Mouse (Mus musculus) liver, postnatal 0 days (tissue): ENCODE measurements at regions not wholly inside any gene's neighbourhood (a gene's known extent, or its start where the extent isn't known, plus 50 kb on each side); places are given as distances from the start of the nearest gene placed in this dataset.

Source experiments
- CTCF ChIP-seq: sonication (generic); IDR thresholded peaks from 2 replicates; pipeline ENCODE4 v1.5.1; 2016; ENCODE audit warnings: antibody characterized with exemption, low read depth
- EP300 ChIP-seq: IDR thresholded peaks from 2 replicates; pipeline ENCODE4 v1.6.1; 2016; ENCODE audit warnings: antibody characterized with exemption, low read depth, mild to moderate bottlenecking

DNA sequence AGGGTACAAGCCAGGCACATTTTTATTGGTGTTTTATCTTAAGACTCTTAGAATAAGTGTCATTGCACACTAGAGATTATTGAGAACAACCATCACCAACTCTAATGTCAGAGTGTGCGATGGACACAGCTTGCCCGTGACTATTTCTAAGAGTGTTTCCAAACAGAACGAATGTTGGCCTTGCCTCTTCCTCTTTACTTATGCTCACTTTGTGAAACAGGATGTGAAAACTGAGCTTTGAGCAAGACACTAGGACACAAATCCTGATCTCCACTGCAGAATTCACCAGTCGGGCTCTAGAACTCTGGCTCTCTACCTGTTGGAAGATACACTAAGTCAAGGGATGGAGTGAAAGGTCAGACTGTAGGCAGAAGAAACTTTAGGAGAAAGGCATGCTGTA is 215.3 kb downstream of the Ahr start:
- no peak for TF ChIP-seq CTCF
- TF ChIP-seq EP300, result no peak
